Mouse (Mus musculus): Measurements from ENCODE around the gene Ffar1.

Ffar1 gene

GRCm38 (mm10) chr7:30826660-30827059 is 34.7 kb downstream of the Ffar1 start:
- no peak for TF ChIP-seq GATA4 (IDR thresholded peaks at IDR 0.05; ENCODE audit: insufficient replicate concordance, low read length)

- no peak for TF ChIP-seq GATA4 (IDR thresholded peaks at IDR 0.05; ENCODE audit: insufficient replicate concordance, low read length)
Measured at GRCm38 (mm10) chr7:30824306-30824705, 37.1 kb downstream of the Ffar1 start.

GRCm38 (mm10) chr7:30823675-30824074 is 37.7 kb downstream of the Ffar1 start, which contains the start of gene Ffar2:
Gene Ffar2, minus strand, starts transcription at chr7:30823775.
- TF ChIP-seq GATA4 (IDR thresholded peaks at IDR 0.05; ENCODE audit: insufficient replicate concordance, low read length) = no peak

GRCm38 (mm10) chr7:30821532-30821931 is 39.8 kb downstream of the Ffar1 start:
- TF ChIP-seq GATA4 (IDR thresholded peaks at IDR 0.05; ENCODE audit: insufficient replicate concordance, low read length) = no peak

- TF ChIP-seq GATA4 (IDR thresholded peaks at IDR 0.05; ENCODE audit: insufficient replicate concordance, low read length) = no peak
Measured at GRCm38 (mm10) chr7:30820854-30821445, 40.4 kb downstream of the Ffar1 start.

DNA sequence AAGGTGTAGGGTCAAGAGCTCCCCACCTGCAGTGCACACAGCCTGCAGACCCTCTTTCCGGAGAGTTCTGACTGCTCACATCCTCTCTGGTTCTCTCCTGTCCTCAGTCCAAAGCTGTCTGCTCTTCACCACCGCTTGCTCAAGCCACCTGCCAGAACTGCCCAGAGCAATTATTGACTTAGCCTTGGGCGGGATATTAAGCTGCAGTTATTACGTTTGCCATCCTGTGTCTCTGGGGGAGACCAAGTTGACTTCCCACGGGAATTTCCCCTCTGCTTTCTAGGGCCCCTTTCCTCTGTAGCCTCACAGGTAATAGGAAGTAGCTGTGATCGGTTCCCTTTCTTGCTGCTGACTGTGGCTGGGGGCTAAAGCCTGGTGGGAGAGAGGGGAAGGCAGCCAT is 41.2 kb downstream of the Ffar1 start:
- TF ChIP-seq GATA4 (IDR thresholded peaks at IDR 0.05; ENCODE audit: insufficient replicate concordance, low read length) = no peak

GRCm38 (mm10) chr7:30812291-30812807 is 49.0 kb downstream of the Ffar1 start:
- TF ChIP-seq GATA4 (IDR thresholded peaks at IDR 0.05; ENCODE audit: insufficient replicate concordance, low read length) = no peak

DNA sequence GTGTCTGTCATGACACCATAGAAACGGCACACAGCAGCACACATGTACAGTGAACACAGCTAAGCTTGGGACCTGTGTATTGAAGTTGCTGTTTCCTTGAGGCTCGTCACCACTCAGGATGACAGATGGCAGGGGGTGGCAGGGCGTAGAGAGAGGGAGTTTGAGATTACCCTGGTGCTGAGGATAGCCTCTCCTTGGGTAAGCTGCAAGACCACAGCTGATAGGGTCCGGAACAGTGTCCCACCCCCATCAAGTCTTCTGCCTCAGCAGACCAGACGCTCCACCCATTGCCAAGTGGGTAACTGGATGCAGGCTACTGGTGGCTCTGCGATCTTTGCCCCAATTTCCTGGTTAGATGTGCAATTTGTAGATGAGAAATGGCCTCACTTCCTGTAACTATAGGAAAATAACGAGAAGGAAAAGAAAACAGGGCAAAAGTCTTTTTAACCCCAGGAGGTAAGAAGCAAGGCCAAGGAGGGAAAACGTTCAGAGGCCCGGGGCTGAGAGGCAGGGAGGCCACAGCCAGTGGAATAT is 49.5 kb downstream of the Ffar1 start:
- TF ChIP-seq GATA4 (IDR thresholded peaks at IDR 0.05; ENCODE audit: insufficient replicate concordance, low read length) = no peak

GRCm38 (mm10) chr7:30810319-30810718 is 51.0 kb downstream of the Ffar1 start:
- no peak for TF ChIP-seq GATA4 (IDR thresholded peaks at IDR 0.05; ENCODE audit: insufficient replicate concordance, low read length)
